Mouse (Mus musculus) neural tube, embryonic 14.5 days (tissue): ENCODE measurements at regions not wholly inside any gene's neighbourhood (a gene's known extent, or its start where the extent isn't known, plus 50 kb on each side); places are given as distances from the start of the nearest gene placed in this dataset.

Source experiments
- ATAC-seq: fragments of 200-750 bp; cut with Nextera tagmentation; 2 replicates; pipeline ENCODE4 v1.8.0; 2017; ENCODE audit warnings: low read depth, mild to moderate bottlenecking, moderate TSS enrichment, moderate library complexity
- H3K27ac ChIP-seq: fragments of 300-500 bp; sonication (generic); 2 replicates; pipeline ENCODE4 v1.5.1; 2014; ENCODE audit warnings: low read depth, mild to moderate bottlenecking, control low read depth, low read length, moderate library complexity, mixed read lengths
- H3K27me3 ChIP-seq: fragments of 300-500 bp; sonication (generic); 2 replicates; pipeline ENCODE4 v1.6.1; 2014; ENCODE audit warnings: low read length; ENCODE audit not compliant: control insufficient read depth, insufficient read depth
- H3K36me3 ChIP-seq: fragments of 300-500 bp; sonication (generic); 2 replicates; pipeline ENCODE4 v1.6.1; 2014; ENCODE audit warnings: low read length, mixed read lengths; ENCODE audit not compliant: control insufficient read depth, insufficient read depth
- H3K4me1 ChIP-seq: fragments of 300-500 bp; sonication (generic); 2 replicates; pipeline ENCODE4 v1.6.1; 2014; ENCODE audit warnings: low read length; ENCODE audit not compliant: control insufficient read depth, insufficient read depth
- H3K4me2 ChIP-seq: fragments of 300-500 bp; sonication (generic); 2 replicates; pipeline ENCODE4 v1.6.1; 2014; ENCODE audit warnings: mild to moderate bottlenecking, low read depth, low read length, control low read depth
- H3K4me3 ChIP-seq: fragments of 300-500 bp; sonication (generic); 2 replicates; pipeline ENCODE4 v1.5.1; 2014; ENCODE audit warnings: low read depth, low read length, control low read depth, mixed read lengths
- H3K9ac ChIP-seq: fragments of 300-500 bp; sonication (generic); replicated peaks from 2 replicates; pipeline ENCODE4 v1.6.1; 2014; ENCODE audit warnings: low read depth, mild to moderate bottlenecking, control low read depth, low read length, mixed read lengths
- H3K9me3 ChIP-seq: fragments of 300-500 bp; sonication (generic); 2 replicates; pipeline ENCODE4 v1.6.1; 2016; ENCODE audit warnings: low read length; ENCODE audit not compliant: control insufficient read depth
- WGBS: fragments of 180-500 bp; shearing (Covaris S2); extraction: QIAGEN DNeasy Blood & Tissue Kit; methylation state at CpG from one replicate; pipeline ENCODE4 v1.1.7; 2014; 5-methylcytosine and 5-hydroxymethylcytosine counted together

DNA sequence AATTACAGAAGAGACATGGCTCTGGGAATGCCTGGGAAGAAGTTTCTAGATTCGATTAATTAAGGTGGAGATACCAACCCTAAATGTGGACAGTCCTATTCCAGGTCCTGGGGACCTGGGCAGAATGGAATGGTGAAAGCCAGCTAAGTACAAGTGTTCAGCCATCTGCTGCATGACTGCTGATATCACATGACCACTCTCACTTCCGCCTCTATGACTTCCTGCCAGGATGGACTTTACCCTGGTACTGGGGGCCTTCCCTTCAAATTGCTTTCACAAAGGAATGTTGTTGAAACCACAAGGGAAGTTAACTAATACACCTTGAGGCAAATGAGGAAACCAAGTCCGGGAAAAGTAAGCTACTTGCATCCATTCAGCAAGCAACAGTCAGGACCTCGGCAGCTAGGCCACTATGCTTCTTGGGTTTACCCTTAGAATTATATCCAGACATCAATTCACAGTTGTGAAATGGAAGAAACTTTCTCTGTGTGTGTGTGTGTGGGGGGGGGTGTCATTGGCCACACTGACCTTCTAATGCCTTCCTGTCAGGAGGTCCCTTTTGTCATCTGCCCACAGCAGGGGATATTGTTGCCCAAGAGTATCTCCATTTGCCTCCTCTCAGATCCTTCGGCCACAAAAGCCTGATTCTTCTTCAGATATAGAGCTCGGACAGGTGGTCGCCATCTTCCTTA, 330.6 kb downstream of the Nuak1 start:
- Histone ChIP-seq H3K36me3 (no peaks in the 10 kb centered on the region), H3K9ac (no peak overlapping the region), H3K27ac (no peak overlapping the region), H3K9me3 (no peaks in the 10 kb centered on the region), H3K4me1 (no peaks in the 10 kb centered on the region), H3K4me2 (no peak overlapping the region), H3K4me3 (no peak overlapping the region), H3K27me3 (no peaks in the 10 kb centered on the region)
- no peak for ATAC-seq
- WGBS: 73% methylated on average over 7 of the region's 7 CpGs

DNA sequence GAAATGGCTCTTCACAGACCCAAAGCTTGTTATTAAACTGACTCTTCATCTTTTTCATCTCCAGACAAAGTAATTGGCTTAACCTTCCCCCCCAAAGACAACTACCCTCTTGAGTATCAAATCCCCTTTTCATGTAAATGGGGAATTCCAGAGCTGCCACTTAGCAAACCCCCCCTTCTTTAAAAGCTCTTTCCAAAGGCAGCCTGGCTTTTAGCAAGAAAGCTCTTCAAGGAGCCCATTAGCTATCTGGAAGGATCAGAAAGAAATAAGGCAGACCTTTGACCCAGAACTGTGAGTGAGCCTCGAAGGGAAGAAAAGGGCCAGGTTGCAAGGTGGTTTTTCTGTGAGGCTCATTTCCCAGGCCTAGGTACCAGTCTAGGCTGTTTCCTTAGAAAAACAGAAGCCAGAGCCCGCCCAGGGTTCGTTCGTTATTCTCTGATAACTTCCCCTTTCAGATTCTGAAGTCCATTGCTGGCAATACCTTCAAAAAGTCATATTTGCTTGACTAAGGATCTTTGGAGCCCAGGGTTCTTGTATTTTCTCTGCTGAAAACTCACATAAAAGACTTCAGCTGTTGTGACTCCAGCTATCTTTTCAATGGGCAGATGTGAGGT, 329.9 kb downstream of the Nuak1 start:
- Histone ChIP-seq H3K36me3 (no peaks in the 10 kb centered on the region), H3K9me3 (no peaks in the 10 kb centered on the region), H3K4me2 (no peak overlapping the region), H3K27ac (no peak overlapping the region), H3K4me1 (no peaks in the 10 kb centered on the region), H3K9ac (no peak overlapping the region), H3K4me3 (no peak overlapping the region), H3K27me3 (no peaks in the 10 kb centered on the region)
- ATAC-seq: no peak
- 71% methylated on average over 4 of the region's 4 CpGs for WGBS

- Histone ChIP-seq H3K27ac (no peak overlapping the region), H3K9ac (no peak overlapping the region), H3K4me2 (no peak overlapping the region), H3K27me3 (no peaks in the 10 kb centered on the region), H3K4me1 (no peaks in the 10 kb centered on the region), H3K4me3 (no peak overlapping the region), H3K9me3 (no peaks in the 10 kb centered on the region), H3K36me3 (no peaks in the 10 kb centered on the region)
- no peak for ATAC-seq
- 35% methylated on average over 5 of the region's 5 CpGs for WGBS
These were observed 328.9 kb downstream of the Nuak1 start for GRCm38 (mm10) chr10:84111502-84111901.

- H3K9me3 ChIP-seq: no peaks in the 10 kb centered on the region
- no peak overlapping the region for H3K27ac ChIP-seq
- H3K36me3 ChIP-seq: no peaks in the 10 kb centered on the region
- 71% methylated on average over 5 of the region's 5 CpGs for WGBS
- H3K4me2 ChIP-seq: no peak overlapping the region
- H3K4me3 ChIP-seq: no peak overlapping the region
- no peaks in the 10 kb centered on the region for H3K27me3 ChIP-seq
- ATAC-seq: no peak
- no peak overlapping the region for H3K9ac ChIP-seq
- H3K4me1 ChIP-seq: no peaks in the 10 kb centered on the region
These were observed 328.5 kb downstream of the Nuak1 start for GRCm38 (mm10) chr10:84111909-84112308.

DNA sequence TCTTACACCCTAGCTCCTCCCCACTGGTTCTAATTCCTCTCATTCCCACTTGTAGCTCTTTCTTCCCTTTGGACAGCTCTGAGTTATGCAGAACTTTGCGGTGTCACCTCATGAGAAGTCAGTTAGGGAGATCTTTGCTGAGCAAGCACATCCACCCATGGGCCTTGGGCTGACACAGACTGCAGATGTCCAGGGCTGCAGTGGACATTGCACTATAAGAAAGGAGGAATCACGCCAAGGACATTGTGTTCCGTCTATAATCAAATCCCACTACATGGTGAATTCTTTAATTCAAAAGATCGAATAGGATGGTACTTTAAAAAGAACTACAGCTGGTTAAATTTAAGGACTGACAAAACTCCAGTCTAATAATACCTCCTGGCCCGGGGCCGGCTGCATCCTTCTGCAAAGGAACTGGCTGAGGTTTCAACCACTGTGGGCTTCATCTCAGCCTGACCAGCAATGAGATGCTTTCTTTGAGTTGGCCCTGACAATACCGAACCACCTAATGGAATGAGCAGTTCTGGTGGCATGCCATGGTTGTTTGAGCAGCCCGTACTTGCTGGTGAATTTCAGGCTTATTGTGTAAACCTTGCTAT, 320.3 kb downstream of the Nuak1 start:
- Histone ChIP-seq H3K4me2 (no peak overlapping the region), H3K36me3 (no peaks in the 10 kb centered on the region), H3K9me3 (no peaks in the 10 kb centered on the region), H3K4me1 (no peaks in the 10 kb centered on the region), H3K4me3 (no peak overlapping the region), H3K9ac (no peak overlapping the region), H3K27ac (no peak overlapping the region), H3K27me3 (no peaks in the 10 kb centered on the region)
- no peak for ATAC-seq
- WGBS: 92% methylated on average over 8 of the region's 8 CpGs

GRCm38 (mm10) chr10:84137019-84137658, 303.3 kb downstream of the Nuak1 start:
- no peak overlapping the region for H3K4me3 ChIP-seq
- H3K9me3 ChIP-seq: no peaks in the 10 kb centered on the region
- no peaks in the 10 kb centered on the region for H3K36me3 ChIP-seq
- H3K27ac ChIP-seq: no peak overlapping the region
- no peak for ATAC-seq
- no peak overlapping the region for H3K4me2 ChIP-seq
- 86% methylated on average over 4 of the region's 4 CpGs for WGBS
- H3K27me3 ChIP-seq: no peaks in the 10 kb centered on the region
- H3K9ac ChIP-seq: no peak overlapping the region
- no peaks in the 10 kb centered on the region for H3K4me1 ChIP-seq

- H3K4me1 ChIP-seq: no peaks in the 10 kb centered on the region
- H3K4me3 ChIP-seq: no peak overlapping the region
- no peak overlapping the region for H3K9ac ChIP-seq
- no peaks in the 10 kb centered on the region for H3K36me3 ChIP-seq
- H3K4me2 ChIP-seq: no peak overlapping the region
- H3K9me3 ChIP-seq: no peaks in the 10 kb centered on the region
- ATAC-seq: no peak
- H3K27me3 ChIP-seq: no peaks in the 10 kb centered on the region
- 84% methylated on average over 8 of the region's 8 CpGs for WGBS
- no peak overlapping the region for H3K27ac ChIP-seq
These were observed 297.5 kb downstream of the Nuak1 start for GRCm38 (mm10) chr10:84142741-84143454.

DNA sequence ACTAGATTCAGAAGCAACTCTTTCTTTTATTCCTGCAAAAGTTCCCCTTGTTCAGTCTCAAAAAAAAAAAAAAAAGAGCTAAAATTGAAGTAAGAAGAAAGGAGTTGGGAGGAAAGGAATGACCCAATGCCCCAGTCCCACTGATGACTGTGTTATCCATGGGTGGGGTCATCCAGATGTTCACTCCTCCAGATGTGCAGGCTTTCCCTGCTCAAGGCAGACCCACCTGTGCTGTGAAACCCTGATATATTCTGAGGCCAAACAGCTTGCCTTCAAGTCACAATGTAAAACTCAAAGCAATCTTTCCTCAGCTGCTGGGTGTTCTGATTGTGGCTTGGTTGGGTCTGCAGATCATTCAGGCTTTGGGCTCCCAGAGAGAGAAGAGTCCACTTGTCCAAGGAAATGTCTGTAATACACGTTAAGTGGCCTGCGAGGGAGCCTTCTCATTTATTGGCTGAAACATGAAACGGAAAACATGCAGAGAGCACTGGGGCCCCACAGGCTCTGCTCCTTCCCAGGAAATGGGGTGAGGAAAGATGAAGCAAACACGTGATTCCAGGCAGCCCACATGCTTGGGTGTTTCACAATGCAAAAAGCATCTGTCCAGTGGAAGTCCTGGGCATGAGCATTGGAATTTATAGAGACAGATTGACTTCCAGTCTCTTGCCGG, 296.6 kb downstream of the Nuak1 start:
- no peak overlapping the region for H3K9ac ChIP-seq
- WGBS: 60% methylated on average over 5 of the region's 5 CpGs
- H3K36me3 ChIP-seq: no peaks in the 10 kb centered on the region
- H3K4me1 ChIP-seq: no peaks in the 10 kb centered on the region
- no peak for ATAC-seq
- H3K4me3 ChIP-seq: no peak overlapping the region
- H3K4me2 ChIP-seq: no peak overlapping the region
- H3K9me3 ChIP-seq: no peaks in the 10 kb centered on the region
- no peaks in the 10 kb centered on the region for H3K27me3 ChIP-seq
- H3K27ac ChIP-seq: no peak overlapping the region
